Mouse (Mus musculus): ENCODE data around the gene Prss42.

DNA sequence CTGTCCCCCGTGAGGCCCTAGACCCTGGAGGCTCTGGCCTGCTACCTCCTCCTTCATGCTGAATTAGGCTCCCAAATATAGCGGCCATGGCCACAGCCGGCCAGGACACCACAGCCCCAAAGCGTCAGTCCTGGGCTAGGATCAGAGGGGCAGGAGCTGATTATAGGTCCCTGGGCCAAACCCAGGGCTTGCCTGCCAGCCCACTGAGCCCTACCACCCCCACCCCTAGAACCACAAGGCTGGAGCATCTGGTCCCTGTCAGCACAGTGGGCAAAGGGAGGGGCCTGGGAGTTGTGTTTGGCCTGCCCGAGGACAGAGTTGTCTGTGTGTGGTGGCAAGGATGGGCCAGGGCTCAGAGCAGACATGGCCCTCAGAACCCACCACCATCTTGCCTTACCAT is 40.1 kb upstream of the Prss42 start:
- no peak for TF ChIP-seq CTCF (IDR thresholded peaks at IDR 0.05; ENCODE audit: extremely low read depth, insufficient read depth, low read length)
- no peak for TF ChIP-seq POLR2A (IDR thresholded peaks at IDR 0.05; ENCODE audit: extremely low read depth, insufficient read depth, low read length)

Measured in cortical plate, adult 2 months (tissue).